Mouse (Mus musculus) left cerebral cortex, postnatal 10 days (tissue): ENCODE measurements around the gene Cers6. TPM values are rescaled to one million over a fixed set of nuclear protein-coding genes. Genes with fewer than 3 reads are reported as not detected.

Experiments used
- DNase-seq, 2 experiments: peaks; one replicate each; pipeline ENCODE4 v3.0.0; 2021 to 2022; ENCODE audit warnings: low spot score in 2 of 2, mixed read lengths in 1 of 2; ENCODE audit errors: extremely low spot score in 1 of 2
- intact Hi-C: fragments of 180-260 bp; cut with DNase I; formaldehyde crosslinking; loops from one replicate; pipeline ENCODE4 v1.15.1; 2025
- total RNA-seq, 2 experiments: library from RNA; stranded (reverse); gene quantifications; 2 replicates each; pipeline ENCODE4 v1.2.3; 2021

Cers6 gene
- total RNA-seq, 2 experiments from 2014 or later: 63.9 to 67.0 TPM

DNA sequence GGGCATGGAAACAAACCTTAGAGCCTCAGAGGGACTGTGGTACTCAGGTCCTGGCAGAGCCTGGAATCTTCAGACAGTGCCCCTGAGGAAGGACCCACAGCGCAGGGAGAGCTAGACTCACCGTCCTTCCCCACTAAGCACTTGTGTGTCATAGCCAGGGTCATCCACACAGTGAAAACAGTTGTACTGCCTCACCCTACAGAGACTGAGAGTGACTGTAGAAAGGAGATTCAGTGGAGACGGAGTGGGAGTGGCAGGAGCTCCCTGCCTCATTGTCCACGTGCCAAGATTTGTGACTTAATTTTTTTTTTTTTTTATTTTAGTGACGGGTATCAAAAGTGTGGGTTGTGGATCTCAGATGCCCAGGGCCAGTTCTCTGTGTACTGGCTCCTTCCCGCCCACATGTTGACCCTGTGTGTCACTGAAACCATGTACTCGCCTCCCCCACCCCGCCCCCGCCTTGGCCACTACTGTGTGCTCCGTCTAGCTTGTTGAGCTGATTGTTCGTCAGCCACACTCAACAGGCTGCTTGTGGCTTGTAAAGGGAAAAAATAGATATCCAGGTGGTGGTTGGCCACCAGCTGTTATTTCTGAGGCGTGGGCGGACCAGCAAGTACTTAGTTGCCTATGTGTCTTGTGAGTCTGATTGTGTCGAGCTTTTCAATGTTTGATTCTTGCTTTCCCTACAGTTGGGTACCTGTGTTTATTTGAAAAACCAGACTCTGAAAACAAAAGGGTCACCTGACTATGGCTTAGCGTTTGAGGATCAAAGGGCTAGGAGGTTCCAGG, 12.6 kb downstream of the Cers6 start:
- intact Hi-C loops: no loop called here
- DNase-seq: no peak

DNA sequence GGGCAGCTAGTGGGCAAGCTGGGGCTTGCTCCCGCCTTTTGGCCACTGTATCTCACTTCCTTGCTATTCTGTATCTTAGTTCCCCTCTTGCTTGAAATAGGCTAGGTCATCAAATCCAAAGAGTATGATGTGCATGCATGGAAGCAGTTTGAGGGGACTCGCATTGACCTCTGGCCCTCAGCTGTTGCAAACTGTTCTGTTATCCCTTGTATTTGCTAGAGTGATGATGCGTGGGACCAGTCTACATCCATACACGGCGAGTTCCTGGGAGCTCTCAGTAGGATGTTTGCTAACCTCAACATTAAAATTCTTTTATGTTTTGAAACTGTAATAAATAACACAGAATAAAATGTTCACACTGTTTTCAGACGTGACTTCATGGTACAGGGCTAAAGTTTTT, 13.3 kb downstream of the Cers6 start:
- DNase-seq: no peak
- intact Hi-C loops: no loop called here

DNA sequence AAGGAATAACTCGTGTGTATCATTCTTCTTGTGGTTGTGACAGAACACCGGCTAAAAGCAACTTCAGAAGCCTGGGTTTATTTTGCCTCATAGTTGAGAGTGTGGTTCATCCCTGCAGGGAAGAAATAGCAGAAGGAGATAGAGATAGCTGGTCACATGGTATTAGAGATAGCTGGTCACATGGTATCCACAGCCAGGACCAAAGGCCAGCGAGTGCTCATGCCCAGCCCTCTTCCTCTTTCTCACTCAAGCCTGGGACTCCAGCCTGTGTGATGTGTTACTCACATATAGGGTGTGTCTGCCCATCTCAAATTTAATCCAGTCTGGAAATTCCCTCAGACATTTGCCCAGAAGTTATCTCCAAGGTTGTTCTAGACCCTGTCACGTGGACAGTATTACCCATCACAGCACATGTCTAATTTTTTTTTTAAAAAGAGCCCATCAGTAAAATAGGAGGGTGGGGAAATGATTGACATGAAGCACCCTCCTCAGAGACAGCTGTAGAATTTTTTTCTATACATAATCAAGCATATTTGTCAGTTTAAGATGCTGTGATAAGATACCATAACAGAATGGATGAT, 17.9 kb downstream of the Cers6 start:
- intact Hi-C loops: no loop called here
- no peak for DNase-seq

DNA sequence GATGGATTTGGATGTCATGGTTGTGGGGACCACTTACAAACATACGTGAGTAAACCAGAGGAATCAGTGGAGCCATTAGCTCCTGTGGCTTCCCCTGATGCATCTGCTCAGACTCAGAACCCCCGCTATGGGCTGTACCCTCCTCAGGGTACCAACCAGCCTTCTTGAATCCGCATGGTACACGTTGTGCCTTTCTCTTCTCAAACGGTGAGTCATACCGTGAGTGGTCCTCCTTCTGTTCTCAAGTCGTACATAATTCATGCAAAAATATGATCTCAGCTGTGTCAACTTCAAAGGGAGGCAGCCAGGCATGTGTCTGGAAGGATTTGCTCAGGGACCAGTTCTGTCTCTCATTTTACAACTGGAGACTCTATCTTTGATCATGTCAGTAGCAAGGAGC, 23.3 kb downstream of the Cers6 start:
- no peak for DNase-seq
- intact Hi-C loops: no loop called here

DNA sequence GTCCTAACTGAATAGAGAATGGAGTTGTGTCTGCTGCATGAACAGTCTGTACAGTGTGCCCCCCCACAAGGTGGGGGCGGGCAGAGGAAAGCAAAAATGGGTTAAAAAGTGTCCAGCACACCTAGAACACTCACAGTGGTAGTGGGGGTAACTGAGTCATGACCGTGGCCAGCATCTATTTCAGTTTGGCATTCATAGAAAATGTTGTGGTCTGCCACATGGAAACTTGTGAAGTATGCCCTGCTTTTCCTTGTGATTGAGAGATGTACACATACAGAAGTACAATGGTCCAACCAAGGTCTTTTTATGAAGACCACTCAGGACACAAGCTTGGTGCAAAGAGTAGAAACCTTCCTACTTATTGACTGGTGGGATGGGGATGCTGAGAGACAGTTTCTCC, 24.0 kb downstream of the Cers6 start:
- DNase-seq: no peak
- intact Hi-C loops: no loop called here

DNA sequence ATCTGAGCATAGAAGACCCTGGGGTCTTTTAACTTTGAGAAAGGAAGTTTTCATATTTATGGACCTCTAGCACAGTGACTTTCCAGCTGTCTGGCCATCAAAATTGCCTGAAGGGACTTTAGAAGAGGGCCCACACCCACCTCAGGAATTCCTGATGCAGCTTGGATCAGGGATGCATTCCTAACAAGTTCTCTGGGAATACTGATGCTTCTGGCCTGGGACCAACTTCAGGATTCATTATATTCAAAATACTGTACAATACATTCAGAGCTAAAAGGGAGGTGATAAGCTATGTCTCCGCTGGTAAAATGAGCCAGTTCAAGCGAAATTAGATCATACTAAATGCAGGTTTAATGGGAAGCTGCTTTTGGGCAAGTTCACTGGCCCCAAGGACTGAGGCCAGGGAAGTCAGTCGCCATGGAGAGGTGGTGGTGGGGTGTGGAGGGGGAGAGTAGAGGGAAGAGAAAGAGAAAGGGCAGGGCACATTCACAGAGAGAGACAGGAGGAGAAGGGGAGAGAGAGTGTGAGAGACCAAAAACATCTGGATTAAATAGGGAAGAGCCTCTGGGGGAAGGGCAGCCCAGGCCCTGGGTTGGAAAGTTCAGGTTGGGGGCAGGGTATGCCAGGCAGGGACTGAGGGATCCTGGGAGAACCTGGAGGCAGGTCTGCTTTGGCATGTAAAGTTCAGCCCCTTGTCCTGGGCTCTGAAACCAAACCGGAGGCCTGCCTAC, 24.7 kb downstream of the Cers6 start:
- intact Hi-C loops: no loop called here
- no peak for DNase-seq

DNA sequence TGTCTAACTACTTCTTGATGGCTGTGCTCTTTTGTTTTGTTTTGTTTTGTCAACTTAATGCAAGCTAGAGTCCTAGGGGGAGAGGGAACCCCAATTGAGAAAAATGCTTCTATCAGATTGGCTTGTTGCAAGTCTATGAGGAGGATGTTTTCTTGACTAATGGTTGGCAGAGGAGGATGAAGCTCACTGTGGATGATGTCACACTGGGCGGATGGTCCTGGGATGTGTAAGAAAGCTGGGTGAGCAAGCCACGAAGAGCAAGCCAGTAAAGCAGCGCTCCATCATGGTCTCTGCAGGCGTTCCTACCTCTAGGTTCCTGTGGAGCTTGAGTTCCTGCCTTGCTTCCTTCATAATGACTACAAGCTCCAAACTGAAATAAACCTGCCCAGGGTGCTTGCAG, 25.4 kb downstream of the Cers6 start:
- no peak for DNase-seq
- intact Hi-C loops: no loop called here

DNA sequence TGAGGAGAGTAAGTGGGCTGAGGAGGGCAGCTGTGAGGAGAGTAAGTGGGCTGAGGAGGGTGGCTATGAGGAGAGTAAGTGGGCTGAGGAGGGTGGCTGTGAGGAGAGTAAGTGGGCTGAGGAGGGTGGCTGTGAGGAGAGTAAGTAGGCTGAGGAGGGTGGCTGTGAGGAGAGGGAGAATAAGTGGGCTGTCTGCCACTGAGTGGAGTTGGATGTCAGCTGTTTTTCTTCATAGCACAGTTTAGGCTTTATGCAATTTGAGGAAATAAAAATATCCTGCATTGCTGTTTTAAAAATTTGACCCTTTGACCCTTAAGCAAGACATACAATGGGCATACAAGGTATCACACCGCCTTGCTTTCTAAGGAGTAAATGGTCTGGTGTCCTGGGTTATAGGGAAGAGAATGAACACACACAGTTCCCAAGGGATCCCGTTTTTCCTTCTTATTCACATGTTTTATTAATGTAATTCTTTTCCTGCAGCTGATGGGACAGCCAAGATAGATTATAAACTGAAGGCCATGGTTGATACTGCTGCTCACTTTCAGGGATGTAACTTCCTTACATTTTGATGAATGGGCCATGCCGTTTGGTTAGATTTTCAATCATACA, 27.0 kb downstream of the Cers6 start:
- DNase-seq: no peak
- intact Hi-C loops: no loop called here

DNA sequence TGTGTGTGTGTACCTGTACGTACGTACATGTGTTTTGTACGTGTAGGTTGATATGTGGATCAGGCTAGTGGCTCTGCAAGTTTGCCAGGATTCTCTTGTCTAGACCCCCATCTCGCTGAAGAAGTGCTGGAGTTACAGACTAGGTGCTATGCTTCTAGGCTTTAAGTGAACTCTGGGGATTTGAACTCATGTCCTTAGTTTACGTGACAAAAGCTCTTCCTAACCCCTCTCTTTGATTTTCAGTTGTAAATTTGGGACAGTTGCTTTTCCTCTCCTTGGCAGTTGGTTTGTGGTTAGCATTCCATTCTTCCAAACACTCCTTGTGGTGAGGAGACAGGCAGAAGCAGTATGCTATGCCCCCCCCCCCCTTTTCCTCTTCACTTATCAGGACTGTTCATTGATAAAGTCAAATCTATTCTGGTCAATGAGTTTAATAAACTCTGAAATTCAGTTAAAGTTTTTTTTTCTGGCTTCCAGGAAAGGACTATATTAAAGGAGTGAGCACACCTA, 28.5 kb downstream of the Cers6 start:
- no peak for DNase-seq
- intact Hi-C loops: no loop called here

DNA sequence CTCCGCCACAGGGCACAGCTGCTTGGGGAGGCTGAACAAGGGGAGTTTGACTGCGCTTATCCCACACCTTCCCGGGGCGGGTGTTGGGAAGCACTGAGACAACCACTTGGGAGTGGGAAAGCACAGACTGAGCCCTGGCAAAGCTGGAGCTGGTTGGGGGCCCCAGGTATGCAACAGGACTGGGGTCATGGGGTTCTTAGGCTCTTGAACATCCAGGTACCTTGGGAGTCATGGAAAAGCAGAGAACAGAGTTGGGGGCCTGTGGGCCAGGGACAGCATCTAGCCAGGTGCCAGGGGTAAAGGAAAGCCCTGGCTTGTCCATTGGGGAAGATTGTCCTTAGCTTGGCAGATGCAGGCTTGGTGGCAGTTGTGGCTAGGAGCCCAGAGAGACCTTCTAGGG, 31.2 kb downstream of the Cers6 start:
- intact Hi-C loops: no loop called here
- no peak for DNase-seq

DNA sequence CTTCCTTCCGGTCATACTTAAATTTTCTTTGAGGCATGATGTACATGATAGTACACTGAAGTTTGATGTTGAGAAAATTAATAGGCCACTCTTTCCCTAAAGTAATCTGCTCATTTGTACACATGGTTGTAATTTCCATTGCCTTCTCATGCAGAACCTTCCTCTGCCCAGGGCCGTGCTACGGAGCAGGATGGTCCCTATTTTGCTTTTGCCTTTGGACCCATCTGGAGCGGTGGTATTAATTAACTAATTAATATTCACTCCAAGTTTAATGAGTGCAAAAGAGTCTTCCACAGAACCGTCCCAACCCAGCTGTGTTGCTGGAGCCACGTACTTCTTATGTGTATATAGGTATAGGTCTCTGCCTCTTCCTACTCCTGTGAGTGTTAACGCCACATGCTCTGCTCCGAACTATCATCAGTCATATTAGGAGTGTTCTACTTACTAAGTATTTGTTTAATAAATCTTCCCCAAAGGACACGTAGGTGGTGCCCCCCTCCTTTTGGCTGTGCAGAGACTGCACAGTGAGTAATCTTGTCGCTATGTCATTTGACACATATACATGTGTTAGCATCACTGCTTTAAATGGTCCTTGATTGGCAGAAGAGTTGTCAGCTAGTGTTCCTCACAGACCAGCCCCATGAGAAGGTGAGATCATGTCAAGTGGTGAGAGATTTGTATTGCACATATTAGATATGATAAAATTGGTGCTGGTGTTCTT, 34.0 kb downstream of the Cers6 start:
- intact Hi-C loops: no loop called here
- DNase-seq: no peak

DNA sequence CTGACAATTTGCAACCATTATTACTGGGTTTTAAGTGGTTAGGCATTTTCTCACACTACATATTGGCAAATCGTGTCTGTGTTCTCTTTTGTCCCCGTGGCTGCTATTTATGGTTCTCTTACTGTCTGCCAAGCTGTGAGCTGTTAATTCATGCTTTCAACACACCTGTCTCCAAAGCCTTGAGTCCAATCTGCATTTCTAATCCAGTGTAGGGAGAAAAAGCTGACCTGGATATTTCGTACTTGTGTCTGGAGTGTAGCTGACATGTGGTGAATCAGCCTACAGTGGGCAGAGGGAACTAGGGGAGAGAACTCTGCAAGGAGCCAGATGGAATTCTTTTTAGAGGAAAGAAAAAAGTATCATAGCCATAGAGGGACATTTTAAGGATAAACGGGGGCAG, 35.0 kb downstream of the Cers6 start:
- peak in 1 of 2 experiments; percentile 44 for DNase-seq

DNA sequence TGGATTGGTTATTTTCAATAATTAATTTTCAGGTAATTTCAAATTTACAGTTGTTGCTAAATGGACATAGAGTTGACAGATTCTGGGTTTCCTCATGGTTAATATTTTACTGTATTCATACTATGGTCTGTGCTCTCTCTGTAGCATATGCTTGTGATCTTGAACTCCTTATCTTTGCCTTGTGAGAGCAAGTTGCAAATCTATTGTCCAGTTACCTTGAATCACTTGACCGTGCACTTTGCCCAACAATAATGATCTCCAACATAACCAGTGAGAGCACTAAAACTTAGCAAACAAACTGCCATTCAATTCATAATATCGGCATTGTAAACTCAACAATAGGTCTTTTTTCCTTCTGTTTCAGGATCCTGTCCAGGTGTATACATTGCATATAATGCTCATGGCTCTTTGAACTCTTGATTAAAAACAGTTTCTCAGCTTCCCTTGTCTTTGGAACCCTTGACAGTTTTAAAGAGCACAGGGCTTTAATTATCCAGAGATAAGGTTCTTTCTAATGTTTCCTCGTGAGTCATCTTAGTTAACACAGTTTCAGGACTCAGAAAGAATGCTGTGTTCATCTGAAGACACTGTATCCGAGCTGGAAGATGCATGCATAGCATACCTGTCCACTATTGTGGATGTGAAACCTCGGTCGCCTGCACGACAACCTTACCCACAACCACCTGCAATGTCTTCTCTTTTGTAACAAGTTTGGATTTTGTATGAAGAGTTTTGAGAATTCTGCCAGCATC, 38.7 kb downstream of the Cers6 start:
- no peak for DNase-seq
- intact Hi-C loops: no loop called here

More for the DNA sequence above, 35.0 kb downstream of the Cers6 start:
- intact Hi-C loops: no loop called here

DNA sequence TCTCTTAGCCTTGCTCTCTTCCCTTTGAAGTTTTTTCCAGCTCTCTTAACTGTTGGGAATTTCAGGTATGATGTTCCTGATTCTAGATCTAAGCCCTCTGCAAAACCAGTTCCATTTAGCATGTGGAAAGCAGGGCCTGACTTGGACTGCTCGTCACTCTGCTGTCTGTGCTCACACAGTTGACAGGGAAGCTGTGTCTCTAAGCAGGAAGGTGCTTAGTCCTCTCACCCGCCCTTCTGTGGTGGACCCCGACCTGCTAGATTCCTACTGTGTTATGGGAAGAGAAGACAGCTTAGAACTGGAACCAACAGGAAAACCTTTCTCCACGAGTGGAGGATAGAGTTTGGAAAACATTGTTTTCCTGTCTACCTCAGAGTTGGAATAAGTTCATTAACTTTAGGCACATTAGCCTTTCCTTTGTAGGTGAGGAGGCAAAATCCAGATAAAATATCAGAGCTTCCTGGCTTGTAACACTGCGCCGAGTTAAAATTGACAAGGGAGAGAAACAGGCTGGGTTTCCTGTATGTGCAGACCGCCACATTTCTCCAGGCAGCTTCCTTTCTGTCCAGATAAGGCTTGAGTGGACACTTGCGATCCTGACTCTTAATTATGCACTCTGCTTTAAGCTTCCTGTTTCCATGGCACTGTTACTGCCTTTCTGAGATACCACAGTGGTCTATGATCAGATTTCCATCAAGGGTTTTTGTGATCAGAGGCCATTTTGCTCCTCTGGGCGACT, 39.6 kb downstream of the Cers6 start:
- intact Hi-C loops: no loop called here
- DNase-seq: no peak

DNA sequence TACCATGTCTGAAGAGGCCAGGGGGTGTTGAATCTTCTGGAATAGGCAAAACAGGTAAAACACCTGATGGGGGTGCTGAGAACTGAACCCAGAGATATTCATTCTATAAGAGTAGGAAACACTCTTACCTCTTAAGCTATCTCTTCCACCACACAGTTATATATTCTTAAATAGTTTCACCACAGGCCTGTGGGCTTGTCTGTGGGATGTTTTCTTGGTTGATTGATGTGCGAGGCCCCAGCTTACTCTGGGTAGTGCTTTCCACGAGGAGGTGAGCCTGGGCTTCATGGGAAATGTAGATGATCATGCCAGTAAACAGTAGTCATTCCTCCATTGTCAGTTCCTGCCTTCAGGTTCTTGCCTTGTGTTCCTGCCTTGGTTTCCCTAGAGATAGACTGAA, 40.5 kb downstream of the Cers6 start:
- DNase-seq: no peak
- intact Hi-C loops: no loop called here

DNA sequence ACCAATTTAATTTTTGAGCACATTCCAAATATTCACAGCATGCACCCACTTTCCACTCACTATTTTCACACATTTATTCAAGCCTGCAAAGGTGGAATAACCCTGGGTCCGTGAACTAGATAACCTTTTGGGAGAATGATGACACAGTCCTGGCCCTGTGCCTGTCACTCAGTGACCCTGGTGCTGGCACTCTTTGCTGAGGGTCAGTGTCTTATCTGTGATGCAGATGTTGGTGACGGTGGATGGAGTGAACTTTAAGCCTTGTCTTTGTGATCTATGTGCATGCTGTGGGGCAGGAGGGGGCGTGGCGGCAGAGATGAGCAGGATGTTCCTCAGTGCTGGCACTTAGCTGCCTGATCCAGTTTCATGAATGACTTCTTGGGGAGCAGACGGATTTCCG, 41.3 kb downstream of the Cers6 start:
- intact Hi-C loops: no loop called here
- no peak for DNase-seq

DNA sequence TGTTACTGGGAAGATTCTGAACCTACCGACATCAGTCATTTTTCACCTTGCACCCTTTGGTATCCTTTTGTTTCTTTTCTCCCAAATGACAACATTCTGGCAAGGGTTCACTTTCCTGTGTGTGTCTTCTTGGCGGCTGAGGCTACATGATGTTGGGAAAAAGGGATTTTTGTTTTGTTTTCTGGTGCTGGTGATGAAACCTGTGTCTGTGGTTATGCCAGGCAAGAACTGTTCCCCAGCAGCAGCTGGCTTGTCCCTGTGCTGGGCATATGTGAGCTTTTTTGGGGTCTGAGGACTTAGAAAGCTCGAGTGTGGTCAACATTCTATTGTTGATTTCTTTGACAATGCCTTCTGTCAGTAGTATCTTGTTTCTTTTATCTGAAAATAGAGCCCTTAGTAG, 45.7 kb downstream of the Cers6 start:
- intact Hi-C loops: no loop called here
- DNase-seq: no peak
